Mouse (Mus musculus) forelimb bud, embryonic 11.5 days (tissue): ENCODE data around the gene Foxp1.

Experiments used
- DNase-seq: peaks from one replicate; pipeline ENCODE4 v3.0.0-alpha.2; 2012; ENCODE audit warnings: low read depth, low spot score

Foxp1 gene

DNA sequence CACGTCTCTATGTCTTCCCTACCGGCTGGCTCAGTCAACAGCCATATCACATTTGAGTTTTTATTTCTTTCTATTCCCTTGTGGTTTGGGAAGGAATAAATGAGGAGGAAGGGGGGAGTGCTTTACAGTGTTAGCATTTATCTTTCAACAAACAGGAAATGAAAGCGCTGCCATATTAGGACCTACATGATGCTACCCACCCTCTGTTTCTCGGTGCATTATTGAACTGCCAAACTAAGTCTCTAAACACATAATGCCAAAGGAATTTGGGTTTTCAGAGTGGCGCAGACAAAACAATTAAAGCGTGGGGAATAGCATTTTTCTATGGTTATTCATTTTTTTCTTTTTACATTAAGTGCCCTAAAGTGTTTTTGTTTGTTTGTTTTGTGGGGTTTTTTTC is 566.8 kb downstream of the Foxp1 start:
- DNase-seq: no peak

DNA sequence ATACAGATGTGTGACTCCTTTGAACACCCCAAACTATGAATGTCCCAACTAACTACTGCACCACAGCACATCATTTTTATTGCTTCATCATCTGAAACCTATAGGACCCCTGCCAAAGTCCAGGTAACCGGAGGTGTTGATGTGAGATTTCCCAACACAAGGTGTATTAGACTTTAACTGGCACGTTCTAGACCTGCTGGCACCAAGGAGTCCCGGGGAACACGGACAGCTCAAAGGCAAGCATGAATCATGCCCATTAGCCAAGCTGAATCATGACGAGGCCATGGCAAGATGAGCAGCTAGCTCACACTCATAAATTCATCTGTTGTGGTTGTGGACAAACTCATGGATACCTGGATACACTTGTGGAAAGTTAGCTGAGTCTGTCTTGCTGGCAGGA is 568.1 kb downstream of the Foxp1 start:
- no peak for DNase-seq

DNA sequence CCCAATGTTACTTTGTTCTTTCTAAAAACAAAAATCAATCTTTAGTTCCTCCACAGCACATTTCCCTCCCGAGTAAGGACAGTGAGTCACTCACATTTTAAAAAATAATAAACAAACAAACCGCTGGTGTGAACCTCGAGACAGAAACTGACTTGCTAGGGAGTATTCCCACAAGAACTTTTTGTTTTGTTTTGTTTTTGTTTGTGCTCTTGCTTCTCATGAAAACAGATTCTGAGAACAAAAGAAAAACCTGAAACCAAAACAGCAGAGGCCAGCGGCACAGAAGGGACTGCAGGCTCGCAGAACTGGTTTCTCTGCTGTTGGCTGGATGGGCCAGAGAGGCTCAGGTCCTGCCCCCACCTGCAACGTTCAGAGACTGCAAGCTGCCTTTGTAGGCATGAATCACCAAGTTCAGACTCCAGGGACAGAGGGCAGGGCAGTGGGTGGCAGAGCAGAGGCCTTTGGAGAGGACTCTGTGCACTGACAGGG is 572.8 kb downstream of the Foxp1 start:
- DNase-seq: no peak

DNA sequence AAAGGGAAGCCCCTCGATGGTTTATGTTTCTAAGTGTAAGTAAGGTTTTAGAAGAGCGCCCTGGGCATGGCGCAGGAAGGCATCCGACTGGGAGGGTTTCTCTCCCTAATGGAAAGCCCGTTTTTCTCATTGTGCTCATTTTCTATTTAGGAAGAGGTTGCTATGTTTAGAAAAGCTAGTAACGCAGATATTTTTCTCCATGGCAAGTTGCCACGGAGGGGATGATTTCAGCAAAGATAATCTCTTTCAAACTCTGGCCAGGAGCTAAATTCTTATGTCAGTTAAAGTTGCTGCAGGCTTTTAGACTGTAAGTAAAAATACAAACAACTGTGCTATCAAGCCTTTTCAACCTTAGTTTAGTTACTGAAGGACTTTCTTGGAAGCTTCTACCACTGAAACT is 573.2 kb downstream of the Foxp1 start:
- no peak for DNase-seq

DNA sequence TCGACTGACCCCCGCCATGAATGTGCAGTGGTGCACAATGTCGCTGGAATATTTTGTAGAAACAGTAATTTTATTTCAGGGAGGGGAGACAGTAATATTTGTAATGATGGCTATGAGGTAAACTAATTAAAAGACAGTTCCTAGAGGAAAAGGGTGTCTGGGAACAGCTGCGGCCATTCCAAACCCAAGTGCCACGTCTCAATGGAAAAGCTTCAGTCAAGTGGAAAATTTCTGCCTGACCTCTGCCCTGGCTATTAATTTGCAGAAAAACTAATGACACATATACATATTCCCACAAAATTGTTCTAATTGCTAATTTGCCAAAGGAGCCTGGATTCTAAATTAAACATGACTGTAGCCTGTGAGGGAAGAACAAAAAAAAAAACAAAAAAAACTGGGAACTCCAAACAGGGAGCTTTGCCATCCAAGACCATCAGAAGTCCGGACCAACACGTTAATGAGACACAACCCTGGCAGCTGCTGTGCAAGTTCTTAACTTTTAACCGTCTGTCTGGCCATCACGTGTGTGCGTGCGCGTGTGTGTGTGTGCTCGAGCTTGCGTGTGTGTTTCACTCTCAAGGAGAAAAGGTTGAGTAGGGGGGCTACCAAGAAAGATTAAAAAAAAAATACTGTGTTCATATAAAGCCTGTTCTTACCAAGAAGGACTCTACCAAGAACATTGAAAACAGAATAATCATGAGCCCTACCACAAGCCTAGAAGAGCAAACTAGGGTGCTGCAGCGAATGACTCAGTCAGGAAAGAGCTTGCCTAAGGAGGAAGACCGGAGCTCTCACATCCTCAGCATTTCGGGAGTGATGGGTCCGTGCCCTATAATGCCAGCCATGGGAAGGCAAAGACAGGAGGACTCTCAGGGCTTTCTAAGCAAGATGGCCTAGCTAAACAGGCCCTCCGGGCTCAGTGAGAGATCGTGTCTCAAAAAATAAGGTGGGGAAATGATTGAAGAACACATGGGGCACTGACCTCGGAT is 574.1 kb downstream of the Foxp1 start:
- DNase-seq: no peak

DNA sequence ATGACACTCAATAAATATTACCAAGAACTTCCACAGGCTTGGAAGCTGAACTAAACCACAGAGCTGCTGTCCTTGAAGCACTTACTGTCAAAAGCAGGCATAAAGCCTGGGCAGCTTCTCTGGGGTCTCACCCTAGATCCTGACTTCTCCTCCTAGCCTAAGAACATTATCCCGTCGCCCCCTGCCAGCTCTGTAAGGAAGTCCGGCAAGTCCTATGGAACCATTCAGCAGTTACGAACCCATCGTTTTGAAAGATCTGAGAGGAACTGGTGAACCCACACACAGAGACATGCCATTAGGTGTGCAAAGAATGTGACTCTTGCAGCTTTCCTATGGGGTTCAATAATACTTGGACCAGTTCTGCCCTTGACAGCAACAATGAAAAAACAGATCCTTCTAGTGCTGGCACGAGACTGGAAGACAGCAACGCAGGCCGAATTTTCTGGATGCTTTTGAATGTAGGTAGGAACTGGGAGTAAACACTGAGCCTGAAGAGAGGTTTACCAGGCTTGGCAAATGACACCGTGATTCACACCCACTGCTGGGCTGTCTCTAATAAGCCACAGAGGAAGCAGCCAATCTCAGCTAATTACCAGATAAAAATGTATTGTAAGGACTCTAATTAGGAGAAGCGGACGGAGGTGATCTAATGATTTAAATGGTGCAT is 574.9 kb downstream of the Foxp1 start:
- no peak for DNase-seq

DNA sequence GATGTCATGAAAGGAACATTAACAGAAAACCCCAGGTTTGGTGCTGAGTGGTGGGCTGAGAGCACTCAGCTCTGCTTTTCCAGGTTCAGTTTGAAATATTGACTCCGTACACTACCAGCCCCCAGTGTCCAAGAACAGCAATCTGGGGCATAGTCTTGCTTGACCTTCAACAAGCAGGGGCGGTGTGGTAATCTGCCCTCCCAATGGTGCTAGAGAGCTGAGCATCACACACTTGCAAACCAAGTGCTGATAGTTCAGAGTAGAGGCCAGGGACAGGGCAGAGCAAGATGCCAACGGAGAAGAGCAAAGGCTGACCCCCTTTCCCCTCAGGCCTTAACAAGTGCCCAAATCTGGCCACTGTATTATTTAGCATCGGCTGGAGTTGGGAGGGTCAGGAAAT is 575.8 kb downstream of the Foxp1 start:
- DNase-seq: no peak

DNA sequence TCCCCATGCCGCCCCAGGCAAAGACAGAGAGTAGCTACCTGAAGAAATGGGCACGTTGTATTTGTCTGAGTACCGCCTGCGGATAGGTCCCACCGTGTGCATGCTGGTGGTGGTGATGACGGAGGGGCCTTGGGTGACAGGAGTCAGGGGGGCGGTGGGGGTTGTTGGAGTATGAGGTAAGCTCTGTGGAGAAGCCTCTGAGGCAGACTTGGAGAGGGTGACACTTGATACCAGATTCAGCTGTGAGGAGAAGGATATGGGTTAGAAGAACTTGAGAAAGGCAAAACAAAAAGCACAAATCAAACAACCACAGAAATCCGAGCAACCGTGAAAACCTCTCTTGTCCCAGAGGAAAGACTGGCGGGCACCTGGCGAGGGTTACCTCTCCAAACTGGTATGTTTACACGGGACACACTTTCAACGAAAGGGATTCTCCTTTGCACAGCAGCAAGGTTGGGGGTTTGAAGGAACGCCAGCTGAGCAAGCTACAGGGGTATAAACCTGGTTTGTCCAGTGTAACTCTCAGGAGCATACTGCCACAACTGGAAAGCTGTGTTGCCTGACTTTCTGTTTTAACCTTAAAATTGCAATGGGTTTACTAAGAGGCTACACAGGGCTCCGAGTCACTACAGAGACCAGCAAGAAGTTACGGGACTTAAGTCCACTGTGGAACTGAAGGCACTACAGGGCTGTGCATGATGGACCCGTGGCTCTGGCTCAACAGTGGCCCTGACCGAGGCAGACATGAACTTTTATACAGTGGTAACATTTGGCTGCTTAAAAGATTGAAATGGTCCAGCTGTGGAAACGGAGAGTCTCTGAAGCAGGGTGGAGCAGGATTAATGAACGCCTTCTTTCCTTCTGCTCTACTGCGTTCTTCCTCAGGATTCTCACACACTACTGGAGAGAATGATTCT is 576.8 kb downstream of the Foxp1 start:
- DNase-seq: no peak

DNA sequence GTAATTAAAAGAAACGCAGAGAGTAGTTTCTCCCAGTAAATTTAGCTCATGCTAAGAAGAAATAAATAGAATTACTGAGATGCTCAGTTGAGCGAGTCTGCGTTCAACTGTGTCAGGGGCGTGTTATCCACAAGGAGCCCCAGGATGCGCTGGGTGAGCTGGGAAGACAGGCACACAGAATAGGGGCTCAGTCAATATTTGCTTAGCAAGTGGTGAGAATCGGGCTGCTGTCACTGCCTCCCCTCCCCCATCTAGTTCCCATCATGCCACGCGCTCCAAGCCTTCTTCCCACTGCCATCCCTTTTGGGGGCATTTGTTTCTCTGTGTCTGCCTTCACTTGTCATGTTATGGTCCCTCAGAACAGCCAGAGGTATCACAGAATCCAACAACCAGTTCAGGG is 584.2 kb downstream of the Foxp1 start:
- no peak for DNase-seq

DNA sequence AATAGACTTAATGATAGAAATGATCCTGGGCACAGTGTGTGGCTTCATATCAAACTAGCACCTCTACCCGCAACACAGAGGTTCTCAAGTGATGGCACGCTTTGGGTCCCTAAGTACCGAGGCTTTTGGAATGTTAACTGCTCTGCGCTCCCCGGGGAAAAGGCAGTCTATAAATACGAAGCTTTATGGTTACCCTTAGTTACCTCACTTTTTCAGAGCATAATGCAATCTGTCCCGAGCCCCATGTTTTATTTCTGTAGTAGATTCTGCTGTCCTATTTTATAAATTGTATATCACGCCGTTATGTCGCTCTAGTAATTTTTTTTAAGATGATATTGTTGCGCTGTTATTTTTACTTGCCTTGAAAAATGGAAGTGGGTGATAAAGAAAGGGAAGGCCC is 585.0 kb downstream of the Foxp1 start:
- no peak for DNase-seq

DNA sequence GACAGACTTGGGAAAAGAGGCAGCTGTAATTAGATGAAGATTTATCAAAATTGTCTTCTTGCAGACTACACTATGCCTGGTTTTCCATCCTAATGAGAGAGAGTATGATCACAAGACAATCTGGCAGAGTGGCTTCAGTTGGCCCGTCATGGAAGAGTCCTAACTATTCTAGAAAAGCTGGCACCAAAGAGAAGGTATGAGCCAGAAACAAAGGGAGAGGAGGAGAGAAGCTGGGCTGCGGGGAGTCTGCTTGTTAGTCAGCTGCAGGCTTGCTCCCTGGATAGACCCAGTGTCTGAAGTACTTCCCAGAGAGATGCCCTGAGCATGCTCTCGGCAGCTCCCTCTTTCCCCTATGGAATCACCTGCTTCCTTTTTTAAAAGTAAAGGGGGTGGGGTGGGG is 586.1 kb downstream of the Foxp1 start:
- no peak for DNase-seq

DNA sequence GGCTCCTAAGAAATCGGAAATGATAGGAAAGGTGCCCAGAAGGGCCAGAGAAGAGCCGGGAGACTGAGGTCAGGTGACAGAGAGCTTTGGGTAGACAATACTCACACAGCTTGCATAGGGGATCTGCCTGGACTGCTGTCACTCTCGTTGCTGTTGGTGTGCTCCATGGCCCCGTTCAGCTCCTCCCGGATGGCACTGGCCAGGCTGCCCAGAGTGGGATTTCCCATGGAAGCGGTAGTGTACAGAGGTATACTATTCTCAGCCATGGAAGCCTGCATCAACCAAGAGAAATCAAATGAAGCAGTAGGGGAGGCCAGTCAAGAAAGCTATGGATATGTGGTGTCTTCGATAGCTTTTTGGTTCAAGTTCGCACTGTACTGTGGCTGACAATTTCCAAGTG is 587.4 kb downstream of the Foxp1 start:
- DNase-seq: no peak

DNA sequence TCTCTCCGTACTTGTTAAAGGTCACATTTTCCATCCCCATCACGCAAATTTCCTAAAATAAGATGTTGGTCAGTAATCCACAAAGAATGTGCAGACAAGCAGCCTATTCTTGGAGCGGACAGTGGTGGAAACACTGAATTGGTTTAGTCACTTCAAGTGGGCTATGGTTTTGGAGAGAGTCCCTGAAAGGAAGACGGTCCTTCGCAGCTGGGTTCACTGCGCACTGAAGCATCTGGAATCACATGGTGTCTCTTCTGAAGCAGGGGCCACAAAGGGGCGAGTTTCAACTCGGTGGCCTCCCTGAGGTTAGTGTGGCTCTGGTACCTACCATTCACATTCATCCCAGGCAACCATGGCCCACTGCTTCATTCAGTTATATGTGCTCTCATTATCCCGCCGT is 588.1 kb downstream of the Foxp1 start:
- no peak for DNase-seq

DNA sequence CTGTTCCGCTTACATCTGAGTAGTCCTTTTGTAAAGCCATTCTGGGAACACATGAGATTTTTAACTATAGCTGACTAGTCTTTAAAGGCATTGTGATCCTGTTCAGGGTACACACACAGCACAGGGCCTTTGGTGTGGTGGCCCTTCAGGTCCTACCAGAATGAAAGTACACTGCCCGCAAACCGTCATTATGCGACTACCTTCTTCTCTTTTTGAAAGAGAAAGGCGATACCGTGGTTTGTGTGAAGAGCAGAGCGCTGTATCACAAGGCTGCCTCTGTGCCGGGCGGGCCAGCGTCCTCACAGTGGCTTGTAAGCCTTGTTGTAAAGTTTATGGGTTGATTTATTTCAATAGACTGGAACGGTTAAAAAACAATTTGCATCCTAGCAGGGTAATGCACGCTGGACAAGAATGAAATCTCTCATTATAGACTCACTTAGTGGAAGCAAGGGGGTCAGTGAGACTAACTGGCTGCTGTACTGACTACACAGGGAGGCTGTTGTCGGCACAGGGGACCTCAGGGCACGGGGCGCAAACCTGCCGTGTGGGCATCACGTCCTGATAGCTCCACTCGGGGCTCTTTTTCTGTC is 589.3 kb downstream of the Foxp1 start:
- DNase-seq: peak; percentile 58

DNA sequence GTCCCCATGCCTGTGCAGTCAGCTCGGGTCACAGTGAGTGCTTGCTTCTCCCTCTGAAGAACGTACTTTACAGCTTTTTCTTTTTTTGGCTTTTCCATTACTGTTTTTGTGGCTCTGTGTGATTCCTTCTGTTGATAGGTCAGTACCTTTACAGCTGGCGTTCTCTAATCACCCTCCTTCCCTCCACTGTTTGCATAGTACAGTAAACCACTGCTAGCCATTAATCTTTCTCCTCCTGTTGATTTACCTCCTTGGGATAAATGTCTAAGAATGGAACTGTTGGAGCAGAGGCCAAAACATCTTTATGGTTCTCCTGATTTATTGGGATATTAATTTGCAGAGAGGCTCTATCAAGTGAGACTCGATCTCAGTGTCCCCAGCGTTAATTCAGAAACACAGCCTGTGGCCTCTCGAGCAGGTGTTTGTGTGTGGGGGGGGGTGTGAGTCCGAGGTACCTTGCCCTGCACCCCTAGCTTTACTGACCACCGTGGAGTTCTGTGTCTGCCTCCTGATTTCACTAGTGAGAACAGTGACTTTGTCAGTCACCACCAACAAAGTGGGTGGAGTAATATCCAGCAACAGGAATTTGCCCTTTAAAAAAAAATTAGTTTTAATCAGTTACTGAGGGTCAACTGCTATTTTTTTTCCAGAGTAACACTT is 590.5 kb downstream of the Foxp1 start:
- DNase-seq: no peak

DNA sequence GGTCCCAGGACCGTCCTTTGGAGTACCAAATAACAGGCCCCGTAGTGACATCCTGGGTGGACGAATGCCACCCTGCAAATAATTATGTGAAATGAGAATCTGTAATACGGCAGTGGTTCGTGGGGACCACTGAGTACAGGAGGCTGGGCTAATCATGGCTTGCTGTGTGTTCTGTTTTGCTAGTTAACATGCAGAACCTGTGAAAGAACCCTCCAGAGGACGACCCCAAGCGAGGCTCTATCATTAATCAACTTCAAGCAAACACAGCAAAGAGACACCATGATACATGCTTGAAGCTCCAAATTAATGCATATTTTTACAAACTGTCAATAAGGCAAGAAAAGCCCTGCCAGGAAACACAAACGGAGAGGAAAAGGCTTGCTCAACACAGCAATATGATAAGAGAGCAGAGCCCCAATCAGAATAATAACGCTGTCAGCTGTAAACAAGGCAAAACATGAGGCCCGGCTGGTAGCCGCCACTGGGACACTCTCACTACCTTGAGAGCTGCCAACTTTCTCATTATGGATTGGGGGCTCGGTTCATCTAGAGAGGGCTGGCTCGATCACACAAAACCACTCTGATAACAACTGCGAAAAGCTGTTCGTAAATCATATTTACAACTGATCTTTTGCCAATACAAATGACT is 591.7 kb downstream of the Foxp1 start:
- DNase-seq: no peak

DNA sequence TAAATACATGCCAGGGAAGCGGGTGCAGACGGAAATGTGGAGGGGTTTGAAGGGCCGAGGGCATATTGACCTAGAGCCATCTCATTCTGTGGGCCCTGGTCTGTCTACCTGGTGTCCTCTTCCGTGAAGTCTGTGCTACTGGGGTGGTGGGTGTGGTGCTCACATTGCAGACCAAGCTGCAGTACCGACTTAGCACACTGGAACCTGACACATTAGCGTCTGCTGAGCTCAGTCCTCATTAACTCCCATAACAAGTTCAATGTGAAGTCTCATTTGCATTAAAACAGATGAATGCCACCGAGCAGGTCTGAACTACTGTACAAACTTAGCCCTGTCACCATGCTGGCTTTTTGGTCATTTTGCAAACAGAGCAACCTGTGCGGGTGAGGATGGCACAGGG is 594.2 kb downstream of the Foxp1 start:
- DNase-seq: no peak

DNA sequence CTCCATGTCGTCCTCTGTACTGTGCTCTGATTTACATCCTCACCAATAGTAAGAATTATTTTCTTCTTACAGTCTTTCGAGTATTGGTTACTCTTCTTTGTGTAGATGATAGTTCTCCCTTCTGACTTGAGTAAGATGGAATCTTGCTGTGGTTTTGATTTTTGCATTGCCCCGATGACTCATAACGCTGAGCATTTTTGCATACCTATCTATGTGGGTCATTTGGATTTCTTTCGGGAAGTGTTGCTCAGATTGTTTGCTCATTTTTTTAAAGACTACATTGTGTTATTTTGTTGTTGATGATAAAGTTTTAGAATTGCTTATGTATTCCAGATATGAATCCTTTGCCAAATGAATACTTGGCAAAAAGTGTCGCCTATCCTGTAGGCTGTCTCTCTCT is 621.3 kb downstream of the Foxp1 start:
- no peak for DNase-seq

DNA sequence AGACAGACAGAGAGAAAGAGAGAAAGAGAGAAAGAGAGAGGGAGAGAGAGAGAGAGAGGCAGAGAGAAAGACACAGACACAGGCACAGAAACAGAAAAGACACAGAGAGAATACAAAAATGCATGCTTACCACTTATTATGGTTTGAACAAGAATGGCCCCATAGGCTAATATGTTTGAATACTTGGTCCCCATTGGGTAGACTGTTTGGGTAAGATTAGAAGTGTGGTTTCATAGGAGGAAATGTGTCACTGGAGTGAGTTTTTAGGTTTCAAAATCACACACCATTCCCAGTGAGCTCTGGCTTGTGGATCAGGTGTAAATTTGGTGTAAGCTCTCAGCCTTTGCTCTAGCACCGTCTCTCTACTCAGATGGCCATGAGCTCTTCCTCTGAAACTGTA is 644.3 kb downstream of the Foxp1 start:
- DNase-seq: no peak

DNA sequence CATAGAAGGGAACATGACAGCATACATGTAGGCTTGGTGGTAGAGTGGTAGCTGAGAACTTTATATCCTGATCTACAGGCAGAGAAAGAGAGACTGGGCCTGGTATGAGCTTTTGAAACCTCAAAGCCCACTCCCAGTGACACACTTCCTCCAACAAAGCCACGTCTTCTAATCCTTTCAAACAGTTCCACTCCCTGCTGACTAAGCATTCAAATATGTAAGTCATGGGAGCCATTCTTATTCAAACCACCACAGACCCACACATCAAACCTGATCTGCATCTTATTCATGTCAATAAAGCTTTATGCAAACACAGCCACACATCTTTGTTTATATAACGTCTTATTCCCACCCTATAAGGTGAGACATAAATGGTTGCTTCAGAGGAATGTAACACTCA is 646.1 kb downstream of the Foxp1 start:
- no peak for DNase-seq
